Mouse (Mus musculus) liver, embryonic 12.5 days (tissue): ENCODE data around the gene Olfr692. TPM values are rescaled to one million over a fixed set of nuclear protein-coding genes. Genes with fewer than 3 reads are reported as not detected.
"Not testable (repeated sequence)": the region's sequence is repeated elsewhere in the genome, so short reads cannot be mapped to it uniquely, and the experiment has no call there.

Experiments
- ATAC-seq: fragments of 200-750 bp; cut with Nextera tagmentation; 2 replicates; pipeline ENCODE4 v1.8.0; 2017; ENCODE audit warnings: moderate number of reproducible peaks, mild to moderate bottlenecking, moderate library complexity
- H3K27ac ChIP-seq: fragments of 300-500 bp; sonication (generic); 2 replicates; pipeline ENCODE4 v1.5.1; 2016; ENCODE audit warnings: mild to moderate bottlenecking
- H3K27me3 ChIP-seq: fragments of 300-500 bp; sonication (generic); replicated peaks from 2 replicates; pipeline ENCODE4 v1.6.1; 2016; ENCODE audit warnings: mild to moderate bottlenecking, moderate library complexity
- H3K36me3 ChIP-seq: fragments of 300-500 bp; sonication (generic); 2 replicates; pipeline ENCODE4 v1.6.1; 2016; ENCODE audit warnings: mild to moderate bottlenecking, moderate library complexity
- H3K4me1 ChIP-seq: fragments of 300-500 bp; sonication (generic); 2 replicates; pipeline ENCODE4 v1.6.1; 2016
- H3K4me2 ChIP-seq: fragments of 300-500 bp; sonication (generic); 2 replicates; pipeline ENCODE4 v1.6.1; 2016; ENCODE audit warnings: mild to moderate bottlenecking, moderate library complexity
- H3K4me3 ChIP-seq: fragments of 300-500 bp; sonication (generic); 2 replicates; pipeline ENCODE4 v1.5.1; 2016; ENCODE audit warnings: mild to moderate bottlenecking, moderate library complexity
- H3K9ac ChIP-seq: fragments of 300-500 bp; sonication (generic); 2 replicates; pipeline ENCODE4 v1.6.1; 2016; ENCODE audit warnings: mild to moderate bottlenecking, moderate library complexity
- H3K9me3 ChIP-seq: fragments of 300-500 bp; sonication (generic); replicated peaks from 2 replicates; pipeline ENCODE4 v1.6.1; 2016; ENCODE audit warnings: mild to moderate bottlenecking, moderate library complexity
- WGBS: fragments of 180-500 bp; shearing (Covaris S2); methylation state at CpG from one replicate; pipeline ENCODE4 v1.1.7; 2016; ENCODE audit not compliant: insufficient replicate concordance; 5-methylcytosine and 5-hydroxymethylcytosine counted together
- polyA plus RNA-seq: library from polyadenylated mRNA; unstranded; fragments of >200 nt; fragmentation: Nextera tagmentation; extraction: Ambion mirVana; gene quantifications from 2 replicates; pipeline ENCODE4 v1.2.1, GENCODE M21; 2016

Gene Olfr692
- polyA plus RNA-seq, 1 experiment from 2014 or later = not detected

- H3K4me1 ChIP-seq, ATAC-seq, H3K4me3 ChIP-seq, H3K27me3 ChIP-seq, H3K36me3 ChIP-seq, H3K4me2 ChIP-seq, H3K9ac ChIP-seq, H3K27ac ChIP-seq, H3K9me3 ChIP-seq: not testable (repeated sequence)
- 45% methylated on average over 8 of the region's 8 CpGs for WGBS
Observed at GRCm38 (mm10) chr7:105411874-105412632, 44.0 kb downstream of the Olfr692 start.

- Histone ChIP-seq H3K4me1 (no peaks in the 10 kb centered on the region), H3K36me3 (no peaks in the 10 kb centered on the region), H3K27me3 (peaks cover 5% of the 10 kb centered on the region; the same call in 1 of the 2 replicates), H3K4me3 (no peak overlapping the region), H3K9me3 (no peaks in the 10 kb centered on the region), H3K9ac (no peak overlapping the region), H3K27ac (no peak overlapping the region), H3K4me2 (no peak overlapping the region)
- no peak for ATAC-seq
- 50% methylated on average over 6 of the region's 6 CpGs for WGBS
Observed at GRCm38 (mm10) chr7:105414385-105414784, 46.4 kb downstream of the Olfr692 start.

GRCm38 (mm10) chr7:105416529-105416928, 48.5 kb downstream of the Olfr692 start:
- WGBS = 74% methylated on average over 7 of the region's 7 CpGs
- Histone ChIP-seq H3K9ac (no peak overlapping the region), H3K27me3 (peaks cover 5% of the 10 kb centered on the region; the same call in 1 of the 2 replicates), H3K36me3 (no peaks in the 10 kb centered on the region), H3K4me3 (no peak overlapping the region), H3K4me2 (no peak overlapping the region), H3K4me1 (no peaks in the 10 kb centered on the region), H3K27ac (no peak overlapping the region), H3K9me3 (no peaks in the 10 kb centered on the region)
- ATAC-seq = no peak

DNA sequence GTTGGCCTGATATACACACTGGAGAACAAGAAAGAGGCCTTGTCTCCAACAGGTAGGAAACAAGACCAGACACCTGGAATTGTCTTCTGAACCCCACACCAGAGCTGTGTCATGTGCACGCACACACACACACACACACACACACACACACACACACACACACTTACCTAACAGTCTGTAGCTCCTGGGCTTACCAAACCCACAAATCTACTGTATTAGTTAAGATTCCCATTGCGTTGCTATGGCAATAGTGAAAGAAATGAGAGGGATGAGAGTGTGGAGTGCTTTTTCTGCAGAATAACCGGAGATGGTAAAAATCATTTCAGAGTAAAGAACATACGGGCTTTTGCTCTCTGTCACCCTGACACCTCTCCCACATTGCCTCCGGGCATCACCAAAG, 50.1 kb downstream of the Olfr692 start:
- H3K36me3 ChIP-seq = no peaks in the 10 kb centered on the region
- H3K27me3 ChIP-seq = peaks cover 5% of the 10 kb centered on the region; the same call in 1 of the 2 replicates
- no peak for ATAC-seq
- H3K4me1 ChIP-seq = no peaks in the 10 kb centered on the region
- no peak overlapping the region for H3K4me3 ChIP-seq
- H3K9me3 ChIP-seq = no peaks in the 10 kb centered on the region
- WGBS = 74% methylated on average over 5 of the region's 5 CpGs
- no peak overlapping the region for H3K9ac ChIP-seq
- no peak overlapping the region for H3K27ac ChIP-seq
- H3K4me2 ChIP-seq = no peak overlapping the region

Other genes starting within 250 kb of the Olfr692 start
- gene Olfr683, start 221.2 kb upstream of the Olfr692 start, polyA plus RNA-seq = not detected in 2 replicates
- gene Olfr684, start 204.6 kb upstream of the Olfr692 start, polyA plus RNA-seq = not detected in 2 replicates
- not detected in 2 replicates for gene Olfr685, start 182.2 kb upstream of the Olfr692 start, polyA plus RNA-seq
- not detected in 2 replicates for gene Olfr686, start 160.7 kb upstream of the Olfr692 start, polyA plus RNA-seq
- not detected in 2 replicates for gene Olfr688, start 80.1 kb upstream of the Olfr692 start, polyA plus RNA-seq
- not detected in 2 replicates for gene Olfr689, start 57.1 kb upstream of the Olfr692 start, polyA plus RNA-seq
- not detected in 2 replicates for gene Olfr690, start 34.1 kb upstream of the Olfr692 start, polyA plus RNA-seq
- 0.05 TPM in 1 of 2 replicates, not detected in the other for gene Olfr691, start 26.0 kb upstream of the Olfr692 start, polyA plus RNA-seq
- not detected in 2 replicates for gene Gm5901, start 6.8 kb downstream of the Olfr692 start, polyA plus RNA-seq
- 15.9 and 16.9 TPM in 2 replicates for gene Fam160a2, start 31.8 kb downstream of the Olfr692 start, polyA plus RNA-seq
- not detected in 2 replicates for gene Cnga4, start 36.3 kb downstream of the Olfr692 start, polyA plus RNA-seq
- gene Cckbr, start 57.5 kb downstream of the Olfr692 start, polyA plus RNA-seq = not detected in 2 replicates
- gene Cavin3, start 114.1 kb downstream of the Olfr692 start, polyA plus RNA-seq = 8.3 and 8.9 TPM in 2 replicates
- gene Smpd1, start 186.1 kb downstream of the Olfr692 start, polyA plus RNA-seq = 27.6 and 28.7 TPM in 2 replicates
- 6.3 and 6.7 TPM in 2 replicates for gene Apbb1, start 213.4 kb downstream of the Olfr692 start, polyA plus RNA-seq
- gene Hpx, start 231.9 kb downstream of the Olfr692 start, polyA plus RNA-seq = 81.9 and 84.3 TPM in 2 replicates